Mouse (Mus musculus): ENCODE data around the gene Cldn15.
A peak's percentile ranks its signal among the peaks of the same experiment; 100 is the strongest.
"Not testable (repeated sequence)": the region's sequence is repeated elsewhere in the genome, so short reads cannot be mapped to it uniquely, and the experiment has no call there.

Cldn15 gene

DNA sequence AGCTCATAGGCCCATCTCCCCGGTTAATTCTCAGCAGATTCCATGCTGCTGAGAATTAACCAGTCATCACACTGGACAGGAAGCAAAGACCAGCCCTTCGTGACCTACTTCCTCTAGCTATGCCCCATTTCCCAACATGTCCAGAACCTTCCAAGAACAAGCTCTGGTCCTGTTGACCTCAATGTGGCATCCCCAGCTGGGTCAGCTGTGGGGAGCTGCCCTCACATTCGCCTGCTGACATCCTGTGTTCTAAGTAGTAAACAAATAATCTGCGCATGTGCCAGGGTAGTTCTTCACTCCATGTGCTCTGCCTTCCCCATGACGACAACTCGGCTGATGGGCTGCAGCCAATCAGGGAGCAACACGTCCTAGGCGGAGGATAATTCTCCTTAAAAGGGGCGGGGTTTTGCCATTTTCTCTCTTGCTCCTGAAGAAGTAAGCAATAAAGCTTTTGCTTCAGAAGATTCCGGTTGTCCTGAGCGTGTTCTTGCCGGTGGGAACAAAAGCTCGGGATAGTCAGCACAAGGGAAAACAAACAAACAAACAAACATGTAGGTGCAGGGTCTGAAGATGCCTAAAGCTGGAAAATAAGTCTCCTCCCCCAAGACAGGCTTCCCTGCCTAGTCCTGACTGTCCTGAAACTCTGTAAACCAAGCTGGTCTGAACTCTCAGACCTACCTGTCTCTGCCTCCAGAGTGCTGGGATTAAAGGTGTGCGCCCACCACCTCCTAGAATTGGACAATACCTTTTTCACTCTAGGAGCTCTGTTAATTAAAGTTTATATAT, 16.7 kb upstream of the Cldn15 start:
- DNase-seq, result not testable (repeated sequence)

DNA sequence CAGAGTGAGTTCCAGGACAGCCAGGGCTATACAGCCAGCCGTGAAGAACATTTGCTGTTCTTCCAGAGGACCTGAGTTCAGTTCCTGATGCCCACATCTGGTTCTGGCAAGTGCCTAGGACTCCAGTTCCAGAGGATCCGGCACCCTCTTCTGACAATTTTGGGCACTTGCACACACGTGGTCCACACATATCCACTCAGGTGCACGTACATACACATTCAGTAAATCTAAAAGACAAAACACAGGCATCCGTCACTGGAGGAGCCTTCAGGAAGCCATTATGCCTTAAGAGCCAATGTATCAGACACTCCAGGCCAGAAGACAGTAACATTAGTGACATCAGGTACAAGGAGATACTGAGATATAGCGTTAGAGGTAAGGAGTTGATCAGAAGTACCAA, 15.9 kb upstream of the Cldn15 start:
- DNase-seq, result no peak

DNA sequence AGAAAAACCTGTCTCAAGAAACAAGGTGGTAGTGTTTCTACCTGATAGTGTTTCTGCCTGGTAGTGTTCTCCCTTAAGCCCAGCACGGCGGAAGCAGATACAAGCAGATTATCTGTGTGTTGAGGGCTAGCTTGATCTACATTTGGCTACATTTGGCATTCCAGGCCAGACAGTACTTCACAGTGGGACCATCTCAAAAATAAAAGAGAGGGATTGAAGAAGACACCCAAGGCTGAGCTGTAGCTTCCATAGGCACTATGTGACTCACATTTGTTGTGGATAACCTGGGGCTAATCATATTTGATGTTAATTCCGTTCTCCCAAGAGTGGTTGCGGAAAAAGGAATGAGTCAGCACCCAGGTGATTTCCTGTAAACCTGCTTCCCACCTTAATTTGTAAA, 14.3 kb upstream of the Cldn15 start:
- no peak for DNase-seq

DNA sequence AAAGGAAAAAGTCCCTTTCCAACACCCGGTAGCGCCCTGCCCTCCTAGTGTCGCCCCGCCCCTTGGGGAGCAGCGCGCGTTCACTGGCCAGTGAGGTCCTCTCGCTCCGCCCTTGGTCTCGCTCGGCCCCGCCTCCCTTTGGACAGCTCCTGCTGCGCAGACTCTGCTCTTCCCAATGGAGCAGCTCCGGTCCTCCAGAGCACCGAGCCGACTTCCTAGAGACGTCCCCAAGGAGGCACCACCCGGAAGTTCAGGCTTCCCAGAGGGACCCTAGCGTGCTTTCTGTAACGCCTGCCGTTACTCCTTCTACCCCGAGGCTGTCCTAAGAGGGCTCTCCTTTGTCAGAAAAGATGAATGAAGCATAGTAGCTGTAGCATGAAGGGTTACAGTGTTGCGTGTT, 13.4 kb upstream of the Cldn15 start, which contains the start of gene Fis1:
Gene Fis1, plus strand, starts transcription at position 261 of the 400 bp plus-strand sequence.
- DNase-seq, result peak; percentile 97

DNA sequence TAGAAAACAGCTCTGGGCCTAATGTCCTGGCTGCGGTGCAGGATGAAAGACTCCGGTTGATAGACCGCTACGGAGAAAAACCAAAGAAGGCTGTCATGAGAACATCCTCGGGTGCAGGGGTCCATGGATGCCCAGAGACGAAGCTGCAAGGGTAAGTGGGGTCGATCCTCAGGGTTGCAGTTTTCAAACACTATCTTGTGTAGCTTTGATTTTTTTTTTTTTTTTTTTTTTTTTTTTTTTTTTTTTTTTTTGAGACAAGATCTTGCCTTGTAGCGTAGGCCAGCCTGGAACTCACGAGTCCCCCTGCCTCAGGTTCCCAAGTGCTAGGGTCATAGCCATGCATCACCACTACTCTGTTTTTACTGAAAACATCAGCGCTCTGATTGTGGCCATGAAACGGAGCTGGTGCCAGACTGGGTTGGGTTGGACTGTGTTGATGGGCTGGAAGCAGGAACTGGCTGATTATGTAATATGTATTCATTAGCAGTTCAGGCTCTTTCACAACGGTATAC, 12.9 kb upstream of the Cldn15 start:
- DNase-seq, result no peak

DNA sequence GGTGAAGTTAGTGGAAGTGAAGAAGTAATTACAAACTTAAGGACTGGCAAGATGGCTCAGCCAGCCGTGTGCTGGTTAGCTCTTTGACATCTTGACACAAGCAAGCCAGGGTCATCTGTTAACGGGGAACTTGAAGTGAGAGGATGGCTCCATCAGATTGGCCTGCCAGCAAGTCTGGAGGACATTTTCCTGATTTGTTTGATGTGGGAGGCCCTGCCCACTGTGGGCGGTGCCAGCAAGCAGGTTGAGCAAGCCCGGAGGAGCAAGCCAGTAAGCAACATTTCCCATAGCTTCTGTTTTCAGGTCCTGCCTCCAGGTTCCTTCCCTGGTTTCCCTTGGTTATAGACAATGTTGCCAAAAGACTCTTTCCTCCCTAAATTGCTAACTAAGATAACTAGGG, 10.8 kb upstream of the Cldn15 start:
- DNase-seq, result no peak

DNA sequence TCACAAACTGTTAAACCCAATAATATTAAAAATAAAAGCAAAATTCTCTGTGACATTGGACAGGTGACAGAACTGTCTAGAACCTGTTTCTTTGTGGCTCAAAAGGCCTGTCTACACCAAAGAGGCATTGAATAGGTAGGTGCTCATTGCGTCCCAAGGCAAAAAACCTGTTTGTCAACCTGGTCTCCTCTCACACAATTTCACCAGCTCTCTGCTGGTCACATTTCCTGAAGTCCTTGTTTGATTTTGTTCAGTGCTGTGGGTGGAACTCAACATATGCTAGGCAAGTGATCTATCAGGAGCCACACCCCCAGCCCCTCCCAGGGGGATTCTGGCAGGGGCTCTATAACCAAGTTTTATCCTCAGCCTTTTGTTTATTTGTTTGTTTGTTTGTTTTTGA, 9.2 kb upstream of the Cldn15 start:
- DNase-seq, result no peak

DNA sequence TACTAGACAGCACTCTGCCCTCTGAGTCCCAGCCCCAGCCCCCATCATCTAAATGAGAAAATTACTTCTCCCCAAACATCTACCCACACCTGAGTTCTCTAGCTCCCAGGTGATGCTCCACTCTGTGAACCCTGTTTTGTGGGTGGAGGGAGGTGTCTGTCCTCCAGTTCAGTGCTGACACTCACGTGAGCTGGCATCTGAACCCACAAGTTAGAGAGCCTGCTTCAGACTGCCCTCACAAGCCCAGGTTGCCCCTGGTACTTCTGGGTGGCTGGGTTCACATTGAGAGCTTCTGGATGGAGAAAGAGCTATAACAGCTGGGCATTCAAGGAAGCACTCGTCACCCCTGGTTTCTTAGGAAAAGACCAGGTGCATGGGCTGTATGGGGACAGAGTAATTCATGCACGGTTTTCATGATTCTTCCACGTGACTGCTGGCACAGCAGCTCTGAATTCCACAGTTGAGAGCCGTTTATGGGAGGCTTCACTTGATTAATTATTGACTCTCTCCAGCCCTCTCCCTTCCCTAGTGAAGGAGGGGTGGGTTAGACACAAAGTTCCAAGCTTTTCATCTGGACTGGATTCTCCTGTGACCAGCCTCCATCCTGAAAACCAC, 7.3 kb upstream of the Cldn15 start:
- DNase-seq, result no peak

DNA sequence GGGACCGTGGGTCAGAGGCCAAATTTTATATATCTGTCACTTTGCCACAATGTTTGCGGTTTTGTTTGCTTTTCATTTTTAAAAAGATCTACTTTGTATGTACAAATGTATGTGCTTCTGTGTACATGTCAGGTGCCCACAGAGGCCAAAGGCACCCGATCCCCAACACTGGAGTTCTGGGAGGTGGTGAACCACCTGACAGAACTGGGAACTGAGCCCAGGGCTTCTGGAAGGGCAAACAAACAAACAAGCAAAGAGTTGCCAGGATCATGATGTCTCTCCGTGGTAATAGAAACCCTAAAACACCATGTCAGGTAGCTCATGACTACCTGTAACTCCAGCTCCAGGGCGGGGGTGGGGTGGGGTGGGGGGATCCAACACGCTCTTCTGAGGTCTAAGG, 6.4 kb upstream of the Cldn15 start:
- no peak for DNase-seq

DNA sequence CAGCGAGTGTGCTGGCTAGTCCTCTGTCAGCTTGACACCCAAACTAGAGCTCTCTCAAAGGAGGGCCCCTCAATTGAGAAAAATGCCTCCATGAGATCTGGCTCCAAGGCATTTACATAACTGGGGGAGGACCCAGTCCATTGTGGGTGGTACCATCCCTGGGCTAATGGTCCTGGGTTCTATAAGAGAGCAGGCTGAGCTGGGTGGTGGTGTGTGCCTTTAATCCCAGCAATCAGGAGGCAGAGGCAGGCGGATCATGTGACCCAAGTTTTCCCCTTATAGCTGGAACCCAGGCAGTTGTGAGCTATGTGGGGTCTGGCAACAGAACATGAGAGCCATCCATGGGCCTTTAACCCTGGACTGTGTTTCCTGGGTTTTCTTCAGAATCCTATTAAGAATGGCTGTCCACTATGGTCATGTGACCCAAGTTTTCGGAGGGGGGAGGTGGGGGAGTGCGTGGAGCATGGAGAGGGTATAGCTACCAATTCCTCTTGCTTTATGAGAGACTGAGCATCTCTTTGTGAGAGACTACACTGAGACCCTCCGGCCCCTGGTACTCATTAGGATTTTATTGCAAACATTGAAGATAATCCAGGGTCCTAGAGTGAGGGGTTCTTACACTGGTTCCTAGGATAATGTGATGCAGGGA, 5.0 kb upstream of the Cldn15 start:
- no peak for DNase-seq

DNA sequence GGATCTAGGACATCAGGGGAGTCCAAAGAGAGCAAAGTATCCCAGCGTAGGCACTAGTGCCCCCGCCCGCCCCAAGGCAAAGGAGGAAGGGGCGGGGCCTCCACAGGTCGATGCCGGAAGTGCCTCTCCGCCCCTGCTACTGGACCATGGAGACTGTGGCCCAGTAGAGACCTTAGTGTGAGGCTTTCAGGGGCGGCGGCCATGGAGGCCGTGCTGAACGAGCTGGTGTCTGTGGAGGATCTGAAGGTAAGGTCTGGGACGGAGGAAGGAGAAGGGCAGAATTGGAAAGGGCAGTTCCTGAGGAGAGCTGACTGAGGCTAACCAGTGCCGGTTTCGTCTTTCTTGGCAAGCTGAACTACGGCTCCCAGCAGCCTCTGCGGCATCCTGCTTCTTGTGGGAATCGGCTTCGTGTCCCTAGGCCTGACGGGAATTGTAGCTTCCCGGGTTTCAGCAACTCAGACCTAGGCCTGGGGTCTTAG, 4.4 kb upstream of the Cldn15 start:
- peak; percentile 93 for DNase-seq

DNA sequence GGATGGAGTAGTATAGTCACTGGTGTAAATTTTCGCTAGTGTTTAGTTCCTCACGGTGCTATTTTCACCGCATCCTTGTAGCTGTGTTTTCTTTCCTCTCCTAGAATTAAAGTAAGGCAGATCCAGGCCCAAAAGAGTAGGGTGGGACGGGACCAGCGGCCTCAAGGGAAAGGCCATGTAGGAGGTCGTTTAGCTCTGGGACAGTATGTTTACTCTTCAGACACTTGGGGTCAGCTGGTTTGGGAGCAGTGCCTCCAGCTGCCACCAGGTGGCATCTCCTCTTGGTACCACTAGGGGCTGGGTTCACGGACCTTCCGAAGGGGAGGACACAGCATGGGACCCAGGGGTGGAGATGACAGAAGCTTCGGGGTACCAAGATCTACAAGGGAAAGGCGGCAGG, 3.9 kb upstream of the Cldn15 start:
- DNase-seq, result peak; percentile 75

DNA sequence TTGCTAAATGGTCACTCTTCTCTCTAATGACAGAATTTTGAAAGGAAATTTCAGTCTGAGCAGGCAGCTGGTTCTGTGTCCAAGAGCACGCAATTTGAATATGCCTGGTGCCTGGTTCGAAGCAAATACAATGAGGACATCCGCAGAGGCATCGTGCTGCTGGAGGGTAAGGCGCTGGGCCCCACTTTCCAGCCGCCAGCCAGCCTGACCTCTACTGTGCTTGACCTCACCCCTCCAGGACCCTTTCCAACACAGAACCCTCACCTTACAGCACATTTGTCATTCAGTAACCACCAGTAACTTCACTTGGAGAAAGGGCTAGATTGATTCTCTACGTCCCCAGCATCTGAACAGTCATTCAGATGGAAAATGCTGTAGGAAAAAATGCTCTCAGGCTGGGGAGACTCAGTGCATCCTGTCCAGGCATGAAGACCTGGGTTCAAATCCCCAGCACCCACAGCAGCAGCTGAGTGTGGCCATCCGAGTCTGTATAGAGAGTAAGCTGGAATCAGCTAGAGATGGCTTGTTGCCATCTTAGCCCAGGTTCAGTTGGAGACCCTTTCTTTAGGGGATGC, 3.4 kb upstream of the Cldn15 start:
- DNase-seq, result no peak

DNA sequence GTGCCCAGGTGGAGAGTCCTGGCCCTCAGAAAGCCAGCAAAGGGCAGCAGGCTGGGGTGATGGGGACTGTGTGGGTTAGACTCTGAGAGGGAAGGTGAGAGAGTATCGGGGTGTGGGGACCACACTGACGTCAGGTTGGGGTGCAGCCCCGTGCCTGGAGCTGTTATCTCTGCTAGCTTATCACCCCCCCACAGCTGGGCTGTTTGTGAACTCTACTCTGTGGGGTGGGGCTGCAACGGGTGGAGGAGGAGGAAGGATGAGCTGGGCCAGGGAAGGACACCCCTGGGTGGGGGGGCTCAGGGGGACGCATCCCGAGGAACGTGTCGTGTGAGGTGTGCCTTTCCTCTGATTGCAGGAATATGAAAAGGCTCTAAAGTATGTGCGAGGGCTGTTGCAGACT, 1.2 kb upstream of the Cldn15 start:
- DNase-seq, result no peak

DNA sequence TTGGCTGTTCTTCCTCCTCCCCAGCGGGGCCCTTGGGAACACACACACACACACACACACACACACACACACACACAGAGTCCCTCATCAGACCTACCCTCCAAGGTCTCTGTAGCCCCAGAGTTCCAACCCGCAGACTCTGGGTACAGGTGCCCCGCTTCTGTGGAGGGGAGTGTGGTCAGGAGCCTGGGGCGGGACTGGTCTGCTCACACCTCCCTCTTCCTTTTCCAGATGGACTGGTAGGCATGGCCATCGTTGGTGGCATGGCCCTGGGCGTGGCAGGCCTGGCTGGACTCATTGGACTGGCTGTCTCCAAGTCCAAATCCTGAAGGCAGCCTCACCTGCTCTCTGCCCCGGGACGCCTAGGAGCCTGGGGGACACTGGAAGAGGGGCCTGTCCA, 730 bp upstream of the Cldn15 start:
- DNase-seq, result no peak

DNA sequence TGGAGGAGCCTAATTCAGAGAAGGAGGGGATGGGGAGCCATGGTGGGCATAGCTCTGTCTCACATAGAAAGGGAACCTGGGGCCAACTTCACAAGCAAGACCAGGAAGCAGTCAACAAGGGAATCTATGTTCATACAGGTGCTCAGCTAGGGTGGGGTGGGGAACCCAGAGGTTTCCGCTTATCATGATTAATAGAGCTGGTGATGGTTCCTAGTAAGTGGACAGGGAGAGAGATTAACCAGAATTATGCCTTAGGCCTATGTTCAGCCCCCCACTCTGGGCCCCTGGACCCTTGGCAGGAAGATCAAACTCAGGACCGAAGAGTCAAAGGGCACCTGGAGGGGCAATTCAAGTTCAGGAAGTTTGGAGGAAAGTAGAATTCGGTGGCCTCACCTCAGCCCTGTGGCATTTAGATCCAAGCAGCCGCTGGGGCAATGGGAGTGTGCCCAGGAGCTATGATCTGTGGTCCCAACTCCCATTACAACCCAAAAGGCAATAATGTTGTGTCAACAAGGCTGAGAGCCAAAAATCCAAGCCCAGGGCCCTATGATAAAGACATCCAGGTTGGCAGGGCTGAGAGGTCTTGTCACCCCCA, 542 bp downstream of the Cldn15 start:
- DNase-seq, result no peak

DNA sequence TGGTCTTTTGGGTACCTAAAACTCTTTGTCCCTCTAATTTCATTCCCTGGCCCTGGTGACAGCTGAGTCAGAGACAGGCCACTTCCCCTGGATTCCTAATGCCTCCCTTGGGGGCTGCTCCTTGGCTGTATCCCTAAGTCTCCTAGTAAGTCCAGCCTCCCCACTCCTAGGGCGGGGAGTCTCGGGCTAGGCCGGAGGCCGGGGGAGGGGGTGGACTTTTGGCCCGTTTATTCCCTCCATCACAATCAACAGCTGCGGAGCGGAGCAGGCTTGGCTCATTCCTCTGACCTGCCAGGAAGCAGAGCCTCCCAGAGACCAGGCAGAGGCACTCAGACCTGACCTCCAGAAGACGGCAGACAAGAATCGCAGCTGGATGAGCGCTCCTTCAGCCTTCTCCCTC, 1.2 kb downstream of the Cldn15 start:
- no peak for DNase-seq

DNA sequence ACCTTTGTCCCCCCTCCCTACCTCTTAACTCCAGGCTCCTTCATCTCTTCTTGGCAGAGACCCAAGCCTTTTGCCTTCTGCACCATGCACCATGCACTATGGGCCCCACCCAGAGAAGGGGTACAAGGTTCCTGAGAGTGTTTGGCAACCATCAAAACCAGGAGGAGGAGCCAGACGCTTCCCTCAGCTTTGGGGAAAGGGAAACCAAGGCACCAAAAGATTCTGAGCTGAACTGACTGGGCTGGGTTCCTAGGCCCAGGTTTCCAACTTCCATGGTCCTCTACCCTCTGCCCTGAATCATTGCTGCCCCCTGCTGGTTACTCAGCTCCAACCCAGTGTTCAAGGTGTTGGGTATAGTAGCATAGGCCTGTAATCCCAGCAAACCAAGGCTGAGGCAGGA, 4.3 kb downstream of the Cldn15 start:
- peak; percentile 51 for DNase-seq

DNA sequence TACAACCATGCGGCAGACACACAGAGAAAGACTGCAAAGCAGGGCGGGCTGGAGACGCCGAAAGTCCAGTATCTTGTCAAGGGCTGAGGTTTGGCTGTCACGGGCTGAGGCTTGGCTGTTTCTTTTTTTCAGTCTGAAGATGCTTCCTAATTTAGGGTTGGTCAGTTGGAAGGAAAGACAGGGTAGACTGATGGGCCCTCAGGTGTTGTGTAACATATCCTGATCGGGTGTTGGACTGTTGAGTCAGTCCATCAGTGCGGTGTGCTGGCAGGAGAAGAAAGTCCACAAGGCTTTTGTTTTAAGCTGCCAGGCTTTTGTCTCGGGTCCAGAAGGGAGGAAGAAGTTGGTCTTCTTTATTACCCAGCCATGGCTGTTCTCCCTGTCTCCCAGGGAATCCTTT, 7.3 kb downstream of the Cldn15 start:
- no peak for DNase-seq

DNA sequence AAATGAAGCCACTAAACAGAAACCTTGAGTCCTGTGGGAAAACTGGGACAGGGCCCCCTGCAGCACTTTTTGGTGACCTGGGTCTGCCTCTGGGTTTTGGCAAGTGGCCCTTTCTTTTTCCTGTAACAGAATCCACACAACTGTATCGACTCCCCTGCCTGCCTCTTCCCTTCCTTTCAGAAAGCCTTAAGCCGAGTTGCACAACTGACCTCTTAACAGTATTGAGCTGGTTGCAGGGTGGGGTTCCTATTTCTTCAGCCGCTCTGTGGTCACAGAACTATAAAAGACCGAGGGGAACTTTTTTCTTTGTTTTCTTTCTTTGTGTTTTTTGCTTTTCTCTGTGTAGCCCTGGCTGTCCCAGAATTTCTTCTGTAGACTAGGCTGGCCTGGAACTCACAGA, 11.4 kb downstream of the Cldn15 start:
- no peak for DNase-seq

DNA sequence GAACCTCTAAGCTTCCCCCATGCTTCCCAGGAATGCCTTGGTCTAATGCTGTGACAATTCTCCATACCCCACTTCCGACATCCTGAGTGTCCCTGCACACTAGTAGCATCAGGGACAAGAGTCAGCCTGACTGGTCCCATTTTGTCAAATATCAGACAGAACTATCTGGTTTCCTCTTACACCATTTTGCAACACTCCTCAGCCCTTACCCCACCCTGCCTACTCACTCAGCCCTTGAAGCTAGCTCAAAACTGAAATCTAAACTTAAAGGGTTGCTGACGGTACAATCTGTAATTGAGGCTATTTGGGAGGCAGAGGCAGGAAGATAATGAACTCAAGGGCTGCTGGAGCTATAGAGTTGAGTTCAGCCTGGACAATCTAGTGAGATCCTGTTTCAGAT, 13.3 kb downstream of the Cldn15 start:
- DNase-seq, result no peak

DNA sequence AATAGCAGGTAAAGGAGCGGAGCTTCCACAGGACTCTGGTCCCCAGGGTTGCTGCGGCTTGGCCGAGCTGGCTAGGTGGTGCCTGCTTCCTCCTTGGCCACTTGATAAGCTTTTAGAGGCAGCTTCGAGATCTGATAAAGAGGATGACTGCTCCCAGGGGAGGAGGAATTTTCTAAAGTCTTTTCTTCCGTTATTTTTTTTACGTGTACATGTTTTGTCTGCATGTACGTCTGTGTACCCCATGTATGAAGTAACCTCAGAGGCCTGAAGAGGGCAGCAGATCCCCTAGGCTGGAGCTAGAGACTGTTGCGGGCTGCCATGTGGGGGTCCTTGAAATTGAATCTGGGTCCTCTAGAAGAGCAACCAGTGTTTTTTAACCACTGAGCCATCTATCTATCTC, 14.6 kb downstream of the Cldn15 start:
- DNase-seq, result no peak

DNA sequence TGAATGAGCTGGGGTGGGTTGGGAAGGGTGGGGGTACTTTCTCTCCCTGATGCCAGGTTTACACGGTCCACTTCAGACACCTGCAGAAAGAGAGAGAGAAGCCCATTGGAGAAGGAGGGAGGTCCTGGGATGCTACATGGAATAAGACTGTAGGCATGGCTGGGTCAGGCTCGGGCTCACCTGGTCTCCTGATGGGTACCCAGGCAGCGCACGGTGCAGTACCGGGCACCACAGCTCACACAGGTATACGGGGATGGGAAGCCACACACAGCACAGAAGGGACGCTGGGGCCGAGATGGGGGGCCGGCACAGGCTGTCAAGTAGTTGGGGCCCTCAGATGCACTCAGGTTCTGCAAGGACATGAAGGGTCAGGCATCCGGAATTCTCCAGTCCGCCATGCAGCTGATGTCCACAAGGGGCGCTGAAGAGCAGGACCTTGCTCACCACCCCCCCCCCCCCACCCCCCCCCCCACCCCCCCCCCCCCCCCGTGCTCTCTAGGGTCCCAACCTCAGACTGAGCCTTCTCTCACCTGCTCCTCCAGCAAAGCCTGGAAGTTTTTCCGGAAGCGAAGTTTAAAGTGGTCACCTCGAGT, 16.0 kb downstream of the Cldn15 start:
- DNase-seq, result no peak
